Mouse (Mus musculus) WW6 (cell line): ENCODE data around the gene Olfr1463.

ENCODE experiments used
- DNase-seq: peaks from one replicate; pipeline ENCODE4 v3.0.0-alpha.2; 2013; ENCODE audit warnings: low read depth, low spot score

Gene Olfr1463

GRCm38 (mm10) chr19:13231028-13231427 is at the start of gene Olfr1463:
Gene Olfr1463, plus strand, starts transcription at chr19:13231328.
- DNase-seq: no peak

GRCm38 (mm10) chr19:13185434-13185833 is 45.7 kb upstream of the Olfr1463 start, which contains the start of gene Olfr1462:
Gene Olfr1462, plus strand, starts transcription at chr19:13185734.
- DNase-seq: no peak

- DNase-seq: no peak
Observed at GRCm38 (mm10) chr19:13221666-13222065, 9.5 kb upstream of the Olfr1463 start.
